Mouse (Mus musculus) neutrophil, adult 59 days (primary cell): ENCODE data around the gene Trp53inp2. TPM values are rescaled to one million over a fixed set of nuclear protein-coding genes. Genes with fewer than 3 reads are reported as not detected.

Experiments used
- total RNA-seq, 2 experiments: library from RNA; stranded (reverse); gene quantifications; 1 replicate in 1 of 2; 2 replicates in 1 of 2; pipeline ENCODE4 v1.2.4; 2023

Trp53inp2 gene
- 100 to 1,000 TPM; 321 to 367 TPM for total RNA-seq

GRCm38 (mm10) chr2:155380261-155381059, at the start of gene Trp53inp2:
Trp53inp2 (plus strand) TSS chr2:155381059.

DNA sequence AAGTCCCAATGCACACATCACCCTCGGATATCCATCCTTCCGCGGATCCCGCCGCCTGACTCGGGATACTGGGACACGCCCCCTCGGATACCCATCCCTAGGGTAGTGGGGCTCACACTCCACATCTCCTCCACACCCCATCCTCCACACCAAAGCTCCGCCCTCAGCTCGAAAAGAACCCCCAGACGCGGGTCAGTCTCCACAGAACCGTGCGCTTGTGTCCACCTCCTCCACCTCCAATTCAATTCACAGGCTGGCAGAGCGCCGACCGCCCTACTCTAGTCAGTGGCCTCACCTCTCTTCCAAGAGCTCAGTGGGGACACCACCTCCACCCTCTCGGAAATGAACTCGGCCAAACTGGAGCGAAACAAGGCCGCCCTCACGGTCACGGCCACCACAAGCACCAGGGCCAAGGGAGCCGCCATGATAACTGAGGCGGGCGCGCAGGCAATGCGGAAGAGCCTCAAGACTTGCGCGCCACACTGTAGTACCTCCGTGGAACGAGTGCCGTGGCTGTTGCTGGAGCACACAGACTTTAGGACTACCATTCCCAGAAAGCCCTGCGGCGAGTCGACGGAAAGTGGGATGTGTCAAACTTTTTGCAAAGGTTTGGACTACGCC, 23.8 kb upstream of the Trp53inp2 start, which contains the start of gene Pigu:
Gene Pigu, minus strand, starts transcription at position 460 of the 621 bp plus-strand sequence.

Other genes with a start within 250 kb of the Trp53inp2 start
- 10 to 100 TPM; 71.6 to 81.8 TPM for gene Itch, start 247.6 kb upstream of the Trp53inp2 start, total RNA-seq
- gene Dynlrb1, start 144.5 kb upstream of the Trp53inp2 start, total RNA-seq: 100 to 1,000 TPM in 1 of 2 experiments, 10 to 100 TPM in 1; 86.7 to 109 TPM
- gene Map1lc3a, start 104.8 kb upstream of the Trp53inp2 start, total RNA-seq: 10 to 100 TPM; 37.8 to 44.7 TPM
- gene Pigu, start 23.6 kb upstream of the Trp53inp2 start, total RNA-seq: 10 to 100 TPM; 16.1 to 18.7 TPM
- 10 to 100 TPM; 53.1 to 60.1 TPM for gene Ncoa6, start 92.8 kb downstream of the Trp53inp2 start, total RNA-seq
- gene Acss2, start 136.9 kb downstream of the Trp53inp2 start, total RNA-seq: 1 to 10 TPM; 7.1 to 7.5 TPM
- gene Ggt7, start 137.2 kb downstream of the Trp53inp2 start, total RNA-seq: not detected
- 10 to 100 TPM; 10.1 to 14.1 TPM for gene Gss, start 211.8 kb downstream of the Trp53inp2 start, total RNA-seq
- gene Myh7b, start 230.2 kb downstream of the Trp53inp2 start, total RNA-seq: not detected